Mouse (Mus musculus) kidney, adult 2 months (tissue): ENCODE data around the gene Sfxn4.

Source experiments
- CTCF ChIP-seq: fragments of 200-500 bp; conservative IDR thresholded peaks from 2 replicates; pipeline ENCODE4 v1.5.1; 2011; ENCODE audit warnings: low read depth, mild to moderate bottlenecking, control low read depth, low read length, moderate library complexity, mixed read lengths; ENCODE audit not compliant: insufficient read depth, insufficient read length
- POLR2A ChIP-seq: fragments of 200-500 bp; IDR thresholded peaks from one replicate; pipeline ENCODE4 v1.6.1; 2011; ENCODE audit warnings: low read depth, low read length, control low read depth

DNA sequence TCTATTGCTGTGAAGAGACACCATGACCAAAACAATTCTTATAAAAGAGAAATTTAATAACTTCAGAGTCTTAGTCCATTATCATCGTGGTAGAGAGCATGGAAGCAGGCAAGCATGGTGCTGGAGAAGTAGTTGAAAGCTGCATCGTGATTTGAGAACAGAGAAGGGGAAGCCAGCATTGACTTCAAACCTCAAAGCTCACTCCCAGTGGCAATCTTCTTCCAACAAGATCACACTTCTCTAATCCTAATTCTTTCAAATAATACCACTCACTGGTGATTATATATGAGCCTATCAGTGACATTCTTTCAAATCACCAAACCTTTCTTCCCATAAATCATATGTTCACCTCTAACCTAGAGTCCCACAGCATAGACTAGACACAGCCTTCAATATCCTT is 56.4 kb downstream of the Sfxn4 start:
- TF ChIP-seq POLR2A (no peak), CTCF (no peak)
